Mouse (Mus musculus) retina, embryonic 14.5 days (tissue): ENCODE measurements around the gene Gpr26.

ENCODE experiments used
- DNase-seq: peaks from one replicate; pipeline ENCODE4 v3.0.0-alpha.2; 2015; ENCODE audit warnings: low spot score

Gene Gpr26

DNA sequence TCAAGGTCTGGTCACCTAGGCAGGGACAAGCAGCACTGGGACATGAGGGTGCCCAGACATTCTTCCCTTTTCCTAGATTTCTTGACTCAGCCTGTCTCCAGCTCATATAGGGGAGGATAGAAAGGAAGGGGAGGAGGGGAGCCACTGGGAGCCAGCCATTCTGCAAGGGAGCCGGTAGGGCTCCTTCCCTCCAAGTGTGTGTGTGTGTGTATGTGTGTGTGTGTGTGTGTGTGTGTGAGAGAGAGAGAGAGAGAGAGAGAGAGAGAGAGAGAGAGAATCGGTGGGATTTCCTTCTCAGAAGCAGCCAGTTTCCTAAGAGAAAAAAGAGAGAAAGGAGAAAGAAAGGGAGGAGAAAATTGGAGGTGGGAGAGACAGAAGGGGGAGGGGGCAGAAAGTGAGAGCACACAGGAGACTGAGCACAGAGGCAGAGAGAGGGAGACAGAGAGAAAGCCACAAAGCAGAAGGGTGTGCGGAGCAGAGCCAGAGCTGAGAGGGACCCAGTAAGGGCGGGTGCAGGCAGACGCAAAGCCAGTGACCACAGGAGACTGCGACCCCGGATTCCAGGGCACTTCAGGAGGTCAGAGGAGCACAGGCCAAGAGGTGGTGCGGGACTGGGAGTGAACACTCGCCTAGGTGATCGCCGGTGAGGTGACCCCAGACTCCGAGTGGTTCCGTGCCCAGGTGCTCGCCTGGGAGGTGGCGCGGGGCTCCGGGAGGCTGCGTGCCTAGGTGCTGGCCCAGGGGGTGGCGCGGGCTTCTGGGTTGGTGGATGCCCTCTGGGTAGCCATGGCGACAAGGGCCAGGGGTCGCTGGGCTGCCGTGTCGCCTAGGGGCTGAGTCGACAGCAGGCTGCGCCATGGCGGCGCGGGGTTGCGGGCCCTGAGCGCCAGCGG lies at the start of gene Gpr26:
Gene Gpr26, plus strand, starts transcription at position 438 of the 893 bp plus-strand sequence.
- DNase-seq = no peak

- DNase-seq = peak; percentile 45
These were observed 48.9 kb upstream of the Gpr26 start for GRCm38 (mm10) chr7:131917384-131917783.

DNA sequence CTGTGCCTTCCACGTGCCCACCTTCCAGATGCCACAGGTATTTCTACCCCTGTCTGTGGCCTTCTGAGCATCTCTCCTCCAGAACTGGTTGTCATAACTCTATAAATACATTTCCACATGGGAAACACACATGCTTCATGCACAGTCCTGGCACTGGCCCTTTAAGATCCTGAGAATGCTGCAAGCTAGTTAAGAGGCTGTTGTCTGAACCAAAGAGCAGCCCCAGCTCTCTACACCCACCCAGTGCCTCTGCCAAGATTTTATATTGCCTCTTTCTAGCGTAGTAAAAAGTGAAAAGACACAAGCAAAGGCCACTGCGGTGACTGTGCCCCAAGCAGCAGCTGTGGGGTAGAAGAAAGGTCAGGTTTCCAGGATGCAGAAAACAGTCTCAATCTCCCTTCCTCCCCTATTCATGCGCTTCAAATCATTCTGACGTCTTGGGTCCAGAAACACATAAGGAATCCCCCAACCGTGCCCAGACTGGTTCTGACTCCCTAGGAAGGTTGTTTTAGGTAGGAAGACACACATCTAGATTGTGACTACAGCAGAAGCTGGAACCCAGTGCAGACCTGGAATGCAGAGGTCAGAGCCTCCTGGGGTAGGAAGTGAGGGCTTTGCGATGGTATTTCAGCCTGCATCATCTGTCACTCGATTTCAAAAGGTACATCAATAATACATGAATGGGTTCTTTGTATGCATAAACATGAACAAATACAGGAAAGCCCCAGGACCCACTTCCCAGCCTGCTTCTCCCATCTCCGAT lies 38.8 kb upstream of the Gpr26 start:
- peak; percentile 32 for DNase-seq

GRCm38 (mm10) chr7:131937611-131938010 lies 28.6 kb upstream of the Gpr26 start:
- no peak for DNase-seq

DNA sequence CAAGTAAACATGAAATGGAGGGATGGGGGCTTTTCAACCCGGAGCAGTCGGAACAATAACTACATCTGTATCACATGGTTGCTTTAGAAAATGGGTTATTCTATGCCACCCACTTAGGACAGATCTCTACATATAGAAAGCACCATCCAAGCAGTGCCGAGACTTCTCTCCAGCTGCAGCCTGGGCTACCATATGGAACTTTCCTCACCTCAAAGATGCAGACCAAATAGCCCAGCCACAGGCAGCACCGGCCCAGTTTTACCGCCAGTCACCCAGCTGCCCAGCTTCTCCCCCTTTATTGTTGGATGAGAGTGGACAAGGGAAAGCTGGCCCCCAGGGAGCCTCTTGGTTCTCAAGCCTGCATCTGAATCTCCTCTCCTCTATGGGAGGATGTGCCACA lies 15.1 kb upstream of the Gpr26 start:
- no peak for DNase-seq

- no peak for DNase-seq
These were observed 12.9 kb upstream of the Gpr26 start for GRCm38 (mm10) chr7:131953402-131953801.

- DNase-seq = no peak
These were observed 7.6 kb upstream of the Gpr26 start for GRCm38 (mm10) chr7:131958705-131959104.

DNA sequence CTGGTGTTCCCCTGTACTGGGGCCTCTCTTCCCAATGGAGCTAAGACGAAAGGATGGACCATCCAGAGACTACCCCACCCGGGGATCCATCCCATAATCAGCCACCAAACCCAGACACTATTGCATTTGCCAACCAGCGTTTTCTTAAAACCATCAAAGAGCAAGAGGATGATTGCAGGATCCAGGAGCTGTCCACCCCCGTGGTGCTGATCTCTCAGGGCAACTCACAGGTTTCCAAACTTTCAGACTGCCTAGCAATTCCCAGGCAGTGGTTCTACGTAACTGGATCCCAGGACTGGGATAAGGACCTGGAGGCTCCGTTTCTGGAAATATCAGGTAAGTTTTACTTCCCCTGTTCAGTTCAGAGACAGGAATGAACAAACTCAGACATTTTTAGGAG lies 5.7 kb upstream of the Gpr26 start:
- peak; percentile 71 for DNase-seq

DNA sequence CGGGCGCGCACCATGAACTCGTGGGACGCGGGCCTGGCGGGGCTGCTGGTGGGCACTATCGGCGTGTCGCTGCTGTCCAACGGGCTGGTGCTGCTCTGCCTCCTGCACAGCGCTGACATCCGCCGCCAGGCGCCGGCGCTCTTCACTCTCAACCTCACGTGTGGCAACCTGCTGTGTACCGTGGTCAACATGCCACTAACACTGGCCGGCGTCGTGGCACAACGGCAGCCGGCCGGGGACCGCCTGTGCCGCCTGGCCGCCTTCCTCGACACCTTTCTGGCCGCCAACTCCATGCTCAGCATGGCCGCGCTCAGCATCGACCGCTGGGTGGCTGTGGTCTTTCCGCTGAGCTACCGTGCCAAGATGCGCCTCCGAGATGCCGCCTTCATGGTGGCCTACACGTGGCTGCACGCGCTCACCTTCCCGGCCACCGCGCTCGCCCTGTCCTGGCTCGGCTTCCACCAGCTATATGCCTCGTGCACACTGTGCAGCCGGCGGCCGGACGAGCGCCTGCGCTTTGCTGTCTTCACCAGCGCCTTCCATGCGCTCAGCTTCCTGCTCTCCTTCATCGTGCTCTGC lies 745 bp downstream of the Gpr26 start:
- DNase-seq = peak; percentile 41

DNA sequence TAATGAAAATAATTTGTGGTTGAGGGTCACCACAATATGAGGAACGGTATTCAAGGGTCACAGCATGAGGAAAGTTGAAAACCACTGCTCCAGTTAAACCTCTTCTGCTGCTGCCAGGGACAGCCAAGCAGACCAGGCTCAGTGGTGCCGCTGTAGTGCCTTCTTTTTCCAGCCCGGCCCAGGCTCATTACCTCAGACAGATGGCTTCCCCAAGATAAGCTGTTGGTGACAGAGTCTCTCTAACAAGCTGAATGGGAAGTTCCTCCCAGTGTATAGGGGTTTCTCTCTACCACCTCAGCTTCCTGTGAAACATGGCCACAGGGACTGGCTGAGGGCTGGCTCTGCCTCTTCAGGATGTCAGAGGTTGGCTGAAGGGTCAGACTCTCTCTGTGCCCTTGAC lies 4.0 kb downstream of the Gpr26 start:
- no peak for DNase-seq

- no peak for DNase-seq
These were observed 9.6 kb downstream of the Gpr26 start for GRCm38 (mm10) chr7:131975867-131976266.

DNA sequence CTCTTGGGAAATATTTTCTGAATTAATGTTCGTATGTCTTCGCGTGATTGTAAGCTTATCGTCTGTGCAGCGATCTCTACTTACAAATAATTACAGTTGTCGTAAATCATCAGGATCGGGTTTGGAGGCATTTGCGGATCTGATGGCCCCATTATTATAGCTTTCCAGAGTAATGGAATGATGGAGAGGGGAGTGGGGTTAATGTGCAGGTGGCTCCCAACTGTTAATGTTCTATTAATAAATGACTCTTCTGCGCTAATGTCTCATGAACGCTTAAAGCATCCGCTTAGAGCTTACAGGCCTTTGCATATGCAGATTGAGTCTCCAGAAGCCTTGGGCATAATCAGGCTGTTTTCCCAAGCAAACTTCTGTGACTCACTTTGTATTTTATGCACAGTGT lies 12.3 kb downstream of the Gpr26 start:
- no peak for DNase-seq

DNA sequence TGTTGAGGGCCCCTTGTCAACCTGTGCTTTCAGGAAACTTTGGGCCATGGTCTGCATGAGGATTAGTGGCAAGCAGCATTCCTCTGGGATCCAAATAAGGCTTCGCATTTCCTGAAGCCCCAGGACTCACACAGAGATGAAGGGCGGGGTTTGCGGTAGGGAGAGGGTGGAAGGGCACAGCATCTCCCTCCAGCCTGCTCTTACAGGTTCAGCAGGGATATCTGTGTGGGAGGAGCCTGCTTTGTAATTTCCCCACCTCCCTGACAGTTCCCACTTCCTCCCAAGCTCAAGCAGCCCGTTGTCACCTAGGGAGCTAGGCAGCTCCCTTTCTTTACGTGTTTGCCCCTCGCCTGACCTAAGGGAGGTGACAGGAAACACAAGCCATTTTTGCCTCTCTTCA lies 22.8 kb downstream of the Gpr26 start:
- no peak for DNase-seq

GRCm38 (mm10) chr7:131992226-131992625 lies 26.0 kb downstream of the Gpr26 start:
- no peak for DNase-seq

GRCm38 (mm10) chr7:131992873-131993272 lies 26.6 kb downstream of the Gpr26 start:
- DNase-seq = no peak

GRCm38 (mm10) chr7:132005996-132006696 lies 39.9 kb downstream of the Gpr26 start:
- peak; percentile 9 for DNase-seq

DNA sequence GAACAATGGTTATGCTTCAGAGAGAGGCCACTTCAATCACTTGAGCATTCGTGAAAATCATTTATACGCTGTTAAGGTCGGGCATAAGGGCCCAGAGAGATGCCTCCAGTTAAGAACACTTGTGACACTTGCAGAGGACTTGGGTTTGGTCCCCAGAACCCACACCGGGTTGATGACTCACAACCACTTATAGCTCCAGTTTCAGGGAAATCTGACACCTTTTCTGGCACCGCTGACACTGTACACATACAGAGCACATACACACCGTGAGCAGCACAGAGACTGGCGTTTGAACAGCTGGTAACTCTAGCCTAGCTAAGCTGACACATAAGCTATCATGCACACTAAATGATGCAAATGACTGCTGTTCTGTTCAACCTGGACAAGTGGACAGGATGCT lies 42.7 kb downstream of the Gpr26 start:
- no peak for DNase-seq

GRCm38 (mm10) chr7:132012969-132013679 lies 46.9 kb downstream of the Gpr26 start:
- DNase-seq = peak; percentile 59

DNA sequence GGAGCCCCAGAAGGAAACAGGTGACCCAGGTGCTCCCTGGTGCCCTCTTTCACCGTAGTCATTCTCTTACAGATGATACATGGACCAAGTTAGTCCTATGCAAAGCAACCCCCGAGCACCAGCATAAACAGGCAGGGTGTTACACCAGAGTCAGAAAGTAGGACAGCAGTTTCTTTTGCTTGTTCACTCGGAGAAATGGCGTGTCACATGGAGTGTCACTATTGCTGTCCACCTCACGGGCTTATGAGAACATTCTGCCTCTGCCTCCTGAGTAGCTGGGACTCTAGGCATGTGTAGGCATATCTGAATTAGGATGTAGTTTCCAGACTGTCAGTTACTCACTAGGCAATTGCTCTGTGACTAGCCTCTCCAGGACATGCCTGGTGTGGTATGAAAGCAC lies 47.7 kb downstream of the Gpr26 start:
- no peak for DNase-seq

DNA sequence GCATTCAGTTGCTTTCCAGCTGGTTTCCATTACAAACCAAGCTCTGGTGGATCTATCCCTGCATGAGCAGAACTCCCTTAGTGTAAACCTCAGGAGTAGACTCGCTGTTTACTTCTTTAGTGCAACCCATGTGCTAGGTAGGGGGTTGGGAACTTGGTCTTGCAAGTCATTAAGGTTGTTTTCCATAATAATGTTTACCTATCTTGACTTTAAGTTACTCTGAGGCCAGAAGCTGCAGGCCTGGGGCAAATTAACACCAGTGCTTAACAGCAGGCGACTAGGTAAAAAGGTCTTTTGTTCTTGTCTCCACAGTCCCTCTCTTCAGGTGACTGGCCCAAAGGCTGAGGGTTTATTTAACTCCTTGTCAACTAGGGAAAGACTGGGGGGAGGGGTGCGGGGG lies 48.9 kb downstream of the Gpr26 start:
- DNase-seq = no peak

- DNase-seq = no peak
These were observed 49.7 kb downstream of the Gpr26 start for GRCm38 (mm10) chr7:132015933-132016332.

DNA sequence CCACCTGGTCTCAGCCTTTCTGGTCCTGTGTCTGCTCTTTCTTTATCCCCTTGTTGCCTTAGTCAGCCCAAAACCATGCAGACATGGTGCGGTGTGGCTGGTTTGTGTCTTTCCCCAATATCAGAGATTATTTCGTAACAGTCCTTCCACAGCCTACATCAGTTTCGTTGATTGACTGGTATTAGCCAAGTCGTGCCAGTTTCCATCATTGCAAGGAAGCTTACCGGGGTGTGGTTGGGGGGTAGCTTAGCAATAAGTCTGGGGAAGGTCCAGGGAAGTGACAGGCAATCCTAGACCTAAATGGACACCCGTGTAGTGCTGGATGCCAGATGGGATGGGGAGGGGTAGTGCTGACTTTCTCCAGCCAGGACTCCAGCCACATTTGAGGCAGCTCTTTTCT lies 59.3 kb downstream of the Gpr26 start:
- no peak for DNase-seq
